Mouse (Mus musculus) myocyte (in vitro differentiated cells): Measurements from ENCODE around the gene Myrip. TPM values are rescaled to one million over a fixed set of nuclear protein-coding genes. Genes with fewer than 3 reads are reported as not detected.
"Not testable (repeated sequence)": the region's sequence is repeated elsewhere in the genome, so short reads cannot be mapped to it uniquely, and the experiment has no call there.

Experiments
- H3K27me3 ChIP-seq: one replicate; pipeline ENCODE4 v1.6.1; 2011; ENCODE audit not compliant: control insufficient read depth, insufficient read depth, insufficient read length
- H3K36me3 ChIP-seq: one replicate; pipeline ENCODE4 v1.6.1; 2011; ENCODE audit not compliant: control insufficient read depth, insufficient read depth
- H3K4me2 ChIP-seq: one replicate; pipeline ENCODE4 v1.6.1; 2011; ENCODE audit warnings: low read depth, control low read depth
- H3K4me3 ChIP-seq: one replicate; pipeline ENCODE4 v1.5.1; 2011; ENCODE audit warnings: mild to moderate bottlenecking, control low read depth, moderate library complexity
- H3K79me2 ChIP-seq: one replicate; pipeline ENCODE4 v1.6.1; 2011; ENCODE audit not compliant: control insufficient read depth, insufficient read depth
- H3ac ChIP-seq: one replicate; pipeline ENCODE4 v1.6.1; 2011; ENCODE audit not compliant: control insufficient read depth, insufficient read length
- CEBPB ChIP-seq: IDR thresholded peaks from 2 replicates; pipeline ENCODE4 v1.6.1; 2011; ENCODE audit warnings: mild to moderate bottlenecking, moderate library complexity; ENCODE audit not compliant: poor library complexity, insufficient read depth, severe bottlenecking
- E2F4 ChIP-seq: IDR thresholded peaks from one replicate; pipeline ENCODE4 v1.6.1; 2011; ENCODE audit warnings: mild to moderate bottlenecking, control low read depth, moderate library complexity; ENCODE audit not compliant: insufficient read depth
- MAX ChIP-seq: IDR thresholded peaks from one replicate; pipeline ENCODE4 v1.6.1; 2011; ENCODE audit warnings: low read depth, mild to moderate bottlenecking, control low read depth
- MYOD1 ChIP-seq, 3 experiments: IDR thresholded peaks; one replicate each; pipeline ENCODE4 v1.6.1; 2011; ENCODE audit warnings: control low read depth in 2 of 3, low read depth in 2 of 3, mild to moderate bottlenecking in 2 of 3, moderate library complexity in 1 of 3; ENCODE audit not compliant: insufficient read length in 2 of 3, control insufficient read depth in 1 of 3
- MYOG ChIP-seq, 3 experiments: IDR thresholded peaks; one replicate each; pipeline ENCODE4 v1.6.1; 2011; ENCODE audit warnings: control low read depth in 2 of 3, low read depth in 2 of 3, mild to moderate bottlenecking in 2 of 3; ENCODE audit not compliant: insufficient read length in 2 of 3, control insufficient read depth in 1 of 3, insufficient read depth in 1 of 3
- POLR2A ChIP-seq: IDR thresholded peaks from one replicate; pipeline ENCODE4 v1.6.1; 2011; ENCODE audit warnings: low read depth, mild to moderate bottlenecking, control low read depth, moderate library complexity; ENCODE audit not compliant: insufficient read length
- POLR2AphosphoS2 ChIP-seq: IDR thresholded peaks from one replicate; pipeline ENCODE4 v1.6.1; 2011; ENCODE audit warnings: low read depth, control low read depth; ENCODE audit not compliant: insufficient read length
- REST ChIP-seq: IDR thresholded peaks from one replicate; pipeline ENCODE4 v1.6.1; 2011; ENCODE audit warnings: mild to moderate bottlenecking, control low read depth, moderate library complexity; ENCODE audit not compliant: insufficient read depth, insufficient read length
- SRF ChIP-seq: IDR thresholded peaks from one replicate; pipeline ENCODE4 v1.6.1; 2011; ENCODE audit warnings: low read depth; ENCODE audit not compliant: control insufficient read depth, insufficient read length
- TCF12 ChIP-seq: IDR thresholded peaks from one replicate; pipeline ENCODE4 v1.6.1; 2011; ENCODE audit warnings: mild to moderate bottlenecking, control low read depth; ENCODE audit not compliant: poor library complexity, insufficient read depth, severe bottlenecking
- TCF3 ChIP-seq: IDR thresholded peaks from one replicate; pipeline ENCODE4 v1.6.1; 2011; ENCODE audit warnings: low read depth, control low read depth; ENCODE audit not compliant: insufficient read length
- USF1 ChIP-seq: IDR thresholded peaks from one replicate; pipeline ENCODE4 v1.6.1; 2011; ENCODE audit warnings: low read depth, mild to moderate bottlenecking, control low read depth, moderate library complexity
- polyA plus RNA-seq: library from polyadenylated mRNA; unstranded; fragments of >200 nt; fragmentation: generic; extraction: Trizol; gene quantifications from one replicate; pipeline ENCODE4 v1.2.1, GENCODE M21; 2012; ENCODE audit warnings: missing spikeins

Gene Myrip
- polyA plus RNA-seq, 1 experiment = 0.17 TPM

DNA sequence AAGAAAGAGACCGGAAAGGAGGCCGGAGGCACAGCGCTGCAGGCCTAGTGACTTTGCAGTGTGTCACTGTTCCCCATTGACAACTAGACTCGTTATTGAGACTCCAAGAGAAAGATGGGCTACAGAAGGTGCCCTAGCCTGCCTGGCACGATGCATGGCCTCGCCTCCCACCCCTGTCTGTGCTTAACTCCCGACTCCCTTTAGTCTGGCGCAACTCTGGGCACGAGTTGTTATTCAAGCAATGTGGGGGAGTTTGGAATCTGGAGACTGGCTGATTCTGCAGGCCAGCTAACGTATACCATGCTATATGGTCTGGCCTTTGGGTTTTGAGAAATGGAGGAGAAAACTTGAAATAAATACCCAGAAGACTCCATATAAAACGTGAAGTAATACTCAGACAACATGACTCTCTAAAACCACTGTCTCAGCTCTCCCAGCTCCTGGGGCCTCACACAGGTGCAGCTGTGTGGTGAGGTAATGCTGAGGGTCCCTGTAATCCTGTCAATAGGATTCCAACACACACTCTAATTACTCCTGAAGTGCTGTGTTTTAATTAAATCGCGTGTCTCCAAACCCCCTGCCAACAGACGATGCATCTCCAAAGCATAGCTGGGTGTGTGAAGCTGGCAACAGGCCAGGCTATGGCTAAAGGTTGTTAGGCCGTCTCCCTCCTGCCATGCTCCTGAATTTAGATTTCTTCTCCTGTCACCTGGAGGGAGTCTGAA is 21.6 kb downstream of the Myrip start:
- H3K27me3 ChIP-seq = no peaks in the 10 kb centered on the region
- H3K36me3 ChIP-seq = no peaks in the 10 kb centered on the region
- TF ChIP-seq SRF = no peak
- TF ChIP-seq CEBPB = no peak
- TF ChIP-seq MAX = no peak
- no peak for TF ChIP-seq REST
- no peak for TF ChIP-seq USF1
- TF ChIP-seq MYOD1 (IDR thresholded peaks at IDR 0.05; ENCODE audit: control insufficient read depth in 1 of 3, insufficient read length in 2 of 3, low read depth in 2 of 3) = no peak
- TF ChIP-seq TCF3 = no peak
- H3K4me3 ChIP-seq = no peak overlapping the region
- no peaks in the 10 kb centered on the region for H3K79me2 ChIP-seq
- no peak overlapping the region for H3ac ChIP-seq
- no peak overlapping the region for H3K4me2 ChIP-seq

DNA sequence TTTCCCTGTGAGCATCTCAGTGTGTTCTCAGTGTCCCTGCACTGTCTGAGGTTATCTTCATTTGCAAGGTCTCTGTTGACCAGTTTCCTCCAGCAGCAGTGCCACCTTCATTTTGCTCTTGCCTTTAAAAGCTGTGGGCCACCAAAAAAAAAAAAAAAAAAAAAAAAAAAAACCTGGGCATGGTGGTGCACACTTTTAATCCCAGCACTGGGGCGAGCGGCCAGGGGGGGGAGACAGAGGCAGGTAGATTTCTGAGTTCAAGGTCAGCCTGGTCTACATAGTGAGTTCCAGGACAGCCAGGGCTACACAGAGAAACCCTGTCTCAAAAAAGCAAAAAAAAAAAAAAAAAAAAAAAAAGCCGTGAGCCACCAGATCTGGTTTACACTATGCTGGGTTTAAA is 29.7 kb downstream of the Myrip start:
- H3K27me3 ChIP-seq, H3K4me2 ChIP-seq, H3ac ChIP-seq, H3K4me3 ChIP-seq, H3K79me2 ChIP-seq, H3K36me3 ChIP-seq: not testable (repeated sequence)

- Histone ChIP-seq H3ac (no peak overlapping the region), H3K4me3 (no peak overlapping the region), H3K79me2 (no peaks in the 10 kb centered on the region), H3K4me2 (no peak overlapping the region), H3K36me3 (no peaks in the 10 kb centered on the region), H3K27me3 (peaks cover 5% of the 10 kb centered on the region)
- TF ChIP-seq TCF3 (no peak), E2F4 (no peak), CEBPB (no peak), POLR2A (no peak), MAX (no peak), MYOG (IDR thresholded peaks at IDR 0.05; ENCODE audit: control insufficient read depth in 1 of 3, insufficient read depth in 1 of 3, insufficient read length in 2 of 3, low read depth in 2 of 3) (no peak), TCF12 (no peak), REST (no peak), POLR2AphosphoS2 (no peak), USF1 (no peak), SRF (no peak), MYOD1 (IDR thresholded peaks at IDR 0.05; ENCODE audit: control insufficient read depth in 1 of 3, insufficient read length in 2 of 3, low read depth in 2 of 3) (no peak)
Observed at GRCm38 (mm10) chr9:120338172-120338571, 36.9 kb downstream of the Myrip start.

- no peak overlapping the region for H3K4me2 ChIP-seq
- H3ac ChIP-seq = no peak overlapping the region
- no peaks in the 10 kb centered on the region for H3K79me2 ChIP-seq
- H3K27me3 ChIP-seq = peaks cover 4% of the 10 kb centered on the region
- H3K36me3 ChIP-seq = no peaks in the 10 kb centered on the region
- no peak overlapping the region for H3K4me3 ChIP-seq
- TF ChIP-seq E2F4 (no peak), SRF (no peak), MYOG (IDR thresholded peaks at IDR 0.05; ENCODE audit: control insufficient read depth in 1 of 3, insufficient read depth in 1 of 3, insufficient read length in 2 of 3, low read depth in 2 of 3) (no peak), MYOD1 (IDR thresholded peaks at IDR 0.05; ENCODE audit: control insufficient read depth in 1 of 3, insufficient read length in 2 of 3, low read depth in 2 of 3) (no peak), TCF12 (no peak), TCF3 (no peak), REST (no peak), POLR2A (no peak), CEBPB (no peak), POLR2AphosphoS2 (no peak), MAX (no peak), USF1 (no peak)
Observed at GRCm38 (mm10) chr9:120339975-120340695, 38.8 kb downstream of the Myrip start.

GRCm38 (mm10) chr9:120343123-120343790 is 41.9 kb downstream of the Myrip start:
- H3K4me3 ChIP-seq = no peak overlapping the region
- TF ChIP-seq POLR2A (no peak), MAX (no peak), USF1 (no peak), CEBPB (no peak), POLR2AphosphoS2 (no peak), E2F4 (no peak), SRF (no peak), MYOD1 (IDR thresholded peaks at IDR 0.05; ENCODE audit: control insufficient read depth in 1 of 3, insufficient read length in 2 of 3, low read depth in 2 of 3) (no peak), TCF12 (no peak), REST (no peak), MYOG (IDR thresholded peaks at IDR 0.05; ENCODE audit: control insufficient read depth in 1 of 3, insufficient read depth in 1 of 3, insufficient read length in 2 of 3, low read depth in 2 of 3) (no peak)
- H3K79me2 ChIP-seq = no peaks in the 10 kb centered on the region
- H3K27me3 ChIP-seq = no peaks in the 10 kb centered on the region
- no peak overlapping the region for H3ac ChIP-seq
- H3K4me2 ChIP-seq = no peak overlapping the region
- H3K36me3 ChIP-seq = no peaks in the 10 kb centered on the region
